Mouse (Mus musculus): Measurements from ENCODE around the gene Cphx3. TPM values are rescaled to one million over a fixed set of nuclear protein-coding genes. Genes with fewer than 3 reads are reported as not detected.
"Not testable (repeated sequence)": the region's sequence is repeated elsewhere in the genome, so short reads cannot be mapped to it uniquely, and the experiment has no call there.

The Cphx3 gene
- polyA plus RNA-seq, 1 experiment = not detected

DNA sequence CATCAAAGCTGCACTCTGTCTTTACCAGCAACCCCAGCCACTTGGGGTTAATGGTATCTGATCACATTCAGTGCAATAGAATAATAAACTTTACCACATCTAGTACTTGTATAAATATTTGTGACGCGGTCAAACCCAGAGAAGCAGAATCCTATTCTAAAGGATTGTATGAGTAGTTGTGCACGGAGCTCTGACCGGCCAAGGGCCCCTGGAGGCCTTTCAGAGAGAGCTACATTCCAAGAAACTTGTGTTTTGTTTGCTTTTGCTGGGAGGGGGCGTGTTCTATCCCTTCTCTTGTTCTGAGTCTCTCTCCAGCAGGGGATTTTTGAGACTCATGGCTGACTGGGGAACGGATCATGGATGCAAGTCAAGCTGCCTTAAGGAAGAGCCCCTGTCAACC is 92.9 kb downstream of the Cphx3 start:
- DNase-seq (ENCODE audit: low spot score) = not testable (repeated sequence)

DNA sequence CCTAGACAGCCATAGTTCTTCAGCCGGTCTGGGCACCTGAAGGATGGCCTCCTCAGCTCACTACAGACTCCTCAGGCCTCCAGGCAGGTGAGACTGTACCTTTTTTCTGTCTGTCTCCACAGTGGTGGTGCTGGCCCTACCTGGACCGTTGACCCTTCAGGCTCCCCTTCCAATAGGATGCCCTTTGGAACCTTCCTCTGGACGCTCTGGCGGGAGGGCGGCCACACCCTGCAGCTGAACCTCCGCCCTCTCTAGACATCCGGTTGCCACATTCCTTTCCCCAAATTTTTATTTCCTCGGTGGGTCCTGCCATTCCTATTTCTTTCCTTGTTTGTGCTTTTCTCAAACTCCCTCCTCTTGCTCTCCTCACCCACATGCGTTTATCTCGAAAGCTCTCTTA is 99.6 kb downstream of the Cphx3 start:
- not testable (repeated sequence) for DNase-seq (ENCODE audit: low spot score)

DNA sequence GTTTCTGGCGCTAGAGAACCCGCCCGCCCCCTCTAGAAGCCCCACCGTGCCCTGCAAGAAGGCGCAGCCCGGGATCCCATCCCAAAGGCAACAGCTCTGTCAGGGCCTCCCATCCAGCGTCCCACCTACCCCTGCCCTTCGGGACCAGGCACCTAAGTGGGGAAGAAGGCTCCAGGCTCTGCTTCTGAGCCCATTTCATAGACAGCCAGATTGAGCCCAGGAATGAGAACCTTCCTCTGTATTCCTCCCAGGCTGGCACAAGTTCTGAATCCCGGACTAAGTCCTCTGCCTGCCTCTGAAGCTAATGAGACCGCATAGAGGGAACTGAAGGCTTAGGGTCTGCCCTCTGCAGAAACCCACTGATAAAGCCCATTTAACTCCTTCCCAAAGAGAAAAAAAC is 100.3 kb downstream of the Cphx3 start, which contains the start of gene Plac9b:
Gene Plac9b (minus strand): TSS at position 101 of the 400 bp plus-strand sequence.
- not testable (repeated sequence) for DNase-seq (ENCODE audit: low spot score)

DNA sequence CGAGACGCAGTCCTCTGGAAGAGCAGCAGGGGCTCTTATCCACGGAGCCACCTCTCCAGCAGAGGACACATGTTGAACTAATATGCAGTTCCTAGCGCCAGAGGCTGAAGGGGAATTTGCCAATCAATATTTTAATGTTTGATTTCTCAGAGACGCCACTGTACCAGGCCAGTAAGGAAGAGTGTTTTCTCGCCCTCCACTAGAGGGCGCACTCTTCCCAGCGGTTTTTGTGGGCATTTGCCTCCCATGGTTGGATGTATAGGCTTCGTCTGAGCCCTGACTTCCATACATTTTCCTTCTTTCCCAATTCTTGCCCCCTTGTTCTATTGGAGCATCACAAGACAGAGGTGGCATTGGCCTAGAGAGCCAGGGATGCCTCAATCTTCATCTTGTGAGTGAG is 104.5 kb downstream of the Cphx3 start:
- DNase-seq (ENCODE audit: low spot score) = not testable (repeated sequence)

DNA sequence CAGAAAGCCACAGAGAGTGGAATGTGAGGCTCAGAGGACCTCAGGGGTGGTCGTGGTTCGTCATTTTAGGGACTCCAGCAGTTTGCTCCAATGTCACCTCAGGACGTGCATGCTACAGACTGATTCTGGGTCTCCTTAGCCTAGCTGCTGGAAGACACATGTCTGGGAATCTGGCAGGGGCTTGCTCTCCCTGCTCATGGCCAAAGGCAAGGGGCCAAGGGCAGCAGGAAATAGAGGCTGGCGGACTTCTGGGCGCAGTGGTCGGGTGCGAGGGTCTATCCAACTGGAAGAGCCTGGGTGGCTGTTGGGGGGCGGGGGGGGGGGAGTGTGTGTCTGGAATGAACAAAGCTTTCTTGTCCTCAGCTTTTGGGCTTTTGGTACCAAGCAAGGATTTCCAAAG is 106.3 kb downstream of the Cphx3 start:
- not testable (repeated sequence) for DNase-seq (ENCODE audit: low spot score)

DNA sequence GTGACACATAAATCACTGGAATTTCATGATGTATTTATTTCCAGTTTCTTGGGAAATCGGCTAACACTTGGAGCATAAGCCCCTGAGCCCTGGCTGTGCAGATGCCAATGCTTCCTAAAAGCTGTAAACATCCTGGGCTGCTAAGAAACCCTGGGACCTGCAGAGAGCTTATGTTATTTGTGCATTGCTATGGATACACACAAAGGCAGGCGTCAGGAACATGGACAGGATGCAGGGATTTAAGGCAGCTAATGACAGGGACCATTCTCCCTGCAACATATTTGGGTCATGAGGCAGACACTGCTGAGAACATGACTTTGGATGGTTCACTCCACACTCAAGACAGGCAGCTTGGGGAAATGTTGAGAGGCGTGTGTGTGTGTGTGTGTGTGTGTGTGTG is 115.8 kb downstream of the Cphx3 start:
- DNase-seq (ENCODE audit: low spot score) = not testable (repeated sequence)

DNA sequence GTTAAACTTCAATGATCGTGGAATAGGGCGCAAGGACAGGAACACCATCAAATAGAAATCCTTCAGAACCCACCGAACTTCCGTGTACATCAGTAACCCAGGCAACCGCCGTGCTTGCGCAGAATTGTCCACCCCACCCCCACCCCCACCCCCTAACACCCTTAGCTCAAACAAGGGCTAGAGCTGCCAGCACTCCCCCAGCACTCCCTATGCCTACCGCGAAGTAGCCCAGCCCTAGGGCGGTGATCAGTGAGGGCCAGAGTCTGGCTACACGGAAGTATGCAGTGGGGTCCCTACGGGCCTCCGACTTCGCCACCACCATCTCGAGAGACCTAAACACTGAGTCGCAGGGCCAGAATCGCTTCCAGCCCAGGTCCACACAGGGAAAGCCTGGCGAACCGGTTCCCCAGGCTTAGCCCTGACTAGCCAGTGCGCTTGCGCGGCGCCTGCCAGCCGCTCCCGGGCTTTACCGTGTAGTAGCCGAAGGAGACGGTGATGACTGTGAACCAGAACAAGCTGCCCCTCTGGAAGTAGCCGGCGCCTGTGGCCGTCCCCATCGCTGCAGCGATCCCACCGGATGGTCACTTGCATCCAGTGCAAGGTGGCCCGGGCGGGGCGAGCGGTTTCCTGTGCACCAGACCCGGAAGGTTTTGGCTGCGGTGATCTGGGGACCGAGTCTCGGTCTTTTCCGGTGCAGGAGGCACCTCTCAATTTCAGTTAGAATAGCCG is 124.3 kb downstream of the Cphx3 start:
- DNase-seq (ENCODE audit: low spot score) = not testable (repeated sequence)

DNA sequence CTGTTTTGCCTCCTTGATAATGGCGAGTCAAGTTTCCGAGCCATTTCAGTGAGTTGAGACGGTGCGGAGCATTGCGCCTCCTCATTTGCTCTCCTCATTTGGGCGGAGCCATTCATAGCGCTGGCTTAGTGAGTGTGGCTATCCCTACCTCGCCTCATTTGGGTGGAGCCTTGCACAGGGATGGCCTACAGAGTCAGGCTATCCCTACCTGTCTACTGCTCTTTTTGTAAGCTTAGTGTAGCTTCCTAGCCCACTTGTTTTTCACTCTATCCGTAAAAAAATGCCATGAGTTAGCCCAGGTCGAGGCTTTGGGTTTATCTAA is 124.8 kb downstream of the Cphx3 start, which contains the start of gene Tmem254b:
Gene Tmem254b (minus strand): TSS at position 116 of the 322 bp plus-strand sequence.
- not testable (repeated sequence) for DNase-seq (ENCODE audit: low spot score)

DNA sequence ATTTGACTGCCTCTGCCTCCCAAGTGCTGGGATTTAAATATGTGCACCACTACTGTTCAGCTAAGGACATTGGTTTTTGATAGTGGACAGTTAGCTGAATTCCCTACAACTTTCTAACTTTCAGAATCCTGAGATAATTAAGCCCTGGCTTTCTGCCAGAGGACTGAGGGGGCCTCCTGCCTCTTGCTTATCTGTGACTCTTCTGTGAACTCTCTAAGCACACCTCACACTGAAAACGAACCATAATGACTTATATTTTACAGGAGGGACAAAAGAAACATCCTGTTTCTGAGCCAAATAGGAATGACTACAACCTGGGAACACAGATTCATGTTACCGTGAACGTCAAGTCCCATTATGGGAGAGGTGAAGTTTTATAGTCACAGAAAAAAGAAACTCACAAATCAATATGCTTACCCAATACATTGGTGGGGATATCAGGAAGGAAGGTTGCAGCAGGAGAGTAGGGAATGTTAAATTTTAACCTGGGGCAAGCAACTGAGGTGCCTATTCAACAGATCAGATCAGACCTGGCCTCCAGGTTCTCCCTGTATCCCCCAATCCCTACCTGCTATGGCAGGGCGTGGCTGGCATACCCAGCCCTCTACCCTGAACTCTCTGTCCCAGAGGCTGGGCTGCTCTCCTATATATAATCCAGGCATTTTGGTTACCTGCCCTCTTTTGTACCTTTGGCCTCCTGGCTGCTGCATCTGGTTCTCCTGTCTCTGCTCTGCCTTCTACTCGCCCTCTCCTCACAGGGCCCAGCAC is 134.3 kb downstream of the Cphx3 start:
- not testable (repeated sequence) for DNase-seq (ENCODE audit: low spot score)

DNA sequence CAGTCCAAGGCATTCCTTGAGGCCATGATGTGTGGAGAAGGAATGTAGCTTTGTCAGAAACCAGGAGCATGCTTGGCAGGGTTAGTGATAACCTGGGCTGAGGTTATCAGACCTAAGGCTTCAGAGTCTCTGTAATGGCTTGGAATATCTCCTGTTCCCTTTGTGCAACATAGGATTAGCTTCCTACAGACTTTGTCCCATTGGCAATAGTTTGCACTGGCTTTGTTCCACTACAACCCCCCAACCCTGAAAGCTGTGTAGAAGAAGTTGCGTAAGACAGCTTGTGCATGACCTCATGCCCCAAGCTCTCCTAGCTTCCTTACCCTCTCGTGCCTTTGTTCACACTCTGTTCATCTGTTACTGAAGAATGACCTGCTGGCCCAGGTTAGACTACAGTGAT is 155.1 kb downstream of the Cphx3 start:
- not testable (repeated sequence) for DNase-seq (ENCODE audit: low spot score)

DNA sequence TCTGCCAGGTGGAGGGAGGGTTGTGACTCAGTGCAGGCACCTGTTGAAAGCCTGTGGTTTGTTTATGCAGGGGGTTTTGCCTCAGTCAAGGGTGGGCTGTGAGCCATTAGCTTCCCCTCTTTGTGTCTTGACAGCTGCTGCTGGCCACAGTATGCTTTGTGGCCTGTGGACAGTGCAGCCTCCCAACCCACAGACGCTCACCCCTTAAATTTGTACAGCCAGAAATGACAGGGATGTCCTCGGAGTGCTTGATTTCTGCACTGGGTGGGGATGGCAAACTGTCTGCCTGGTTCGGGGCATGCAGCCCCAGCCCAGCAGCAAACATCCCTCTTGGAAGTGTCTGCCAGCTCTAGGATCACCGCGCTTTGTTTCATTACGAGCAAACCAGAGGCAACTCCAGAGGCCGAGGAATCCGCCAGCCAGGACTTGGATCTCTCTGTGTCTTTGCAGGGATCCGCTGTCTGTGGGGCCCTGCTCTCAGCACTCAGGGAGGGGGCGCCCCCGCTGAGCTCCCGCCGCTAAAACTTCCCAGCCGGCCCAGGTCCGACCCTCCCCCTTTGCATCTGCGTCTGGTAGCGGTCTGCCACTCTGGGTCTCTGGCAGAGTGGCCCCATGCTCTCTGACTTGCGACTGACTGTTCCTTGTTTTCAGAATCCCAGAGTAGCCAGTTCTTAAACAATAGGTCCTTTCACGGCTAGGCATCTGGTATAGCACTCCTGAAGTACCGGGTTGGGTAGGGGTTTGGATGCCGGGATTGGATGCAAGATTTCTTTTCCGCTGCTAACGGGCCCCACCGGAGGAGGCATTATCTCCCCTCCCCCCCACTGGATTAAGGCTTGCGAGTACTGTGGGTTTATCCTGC is 175.9 kb downstream of the Cphx3 start, which contains the start of gene Duxbl3:
Gene Duxbl3 (plus strand): TSS at position 207 of the 862 bp plus-strand sequence.
- DNase-seq (ENCODE audit: low spot score) = not testable (repeated sequence)

DNA sequence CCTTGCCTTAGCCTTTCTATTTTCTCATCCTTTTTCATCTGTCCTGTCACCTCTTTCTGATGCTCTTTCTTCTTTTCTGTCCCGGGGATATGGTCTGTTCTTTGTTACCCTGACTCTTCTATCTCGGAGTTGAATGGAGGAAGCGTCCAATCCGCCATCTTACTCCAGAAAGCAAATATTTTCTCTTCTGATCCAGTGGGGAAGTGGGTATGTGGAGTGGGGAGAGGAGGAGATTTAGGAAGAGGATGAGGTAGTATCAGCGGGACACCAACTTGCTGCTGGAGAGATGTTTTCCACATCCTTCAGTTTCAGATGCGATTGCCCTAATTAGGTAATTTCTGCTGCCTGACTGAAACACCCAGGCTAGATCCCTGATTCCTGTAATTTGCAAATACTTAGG is 176.6 kb downstream of the Cphx3 start:
- not testable (repeated sequence) for DNase-seq (ENCODE audit: low spot score)

Other genes starting within 250 kb of the Cphx3 start
- gene Anxa11, start 240.1 kb upstream of the Cphx3 start, polyA plus RNA-seq (2012; rRNA removed) = 65.5 and 84.4 TPM in 2 replicates
- gene Plac9a, start 179.2 kb upstream of the Cphx3 start, polyA plus RNA-seq (2012; rRNA removed) = 6.9 and 8.5 TPM in 2 replicates
- gene Tmem254a, start 154.6 kb upstream of the Cphx3 start, polyA plus RNA-seq (2012; rRNA removed) = 3.4 and 5.7 TPM in 2 replicates
- gene Cphx1, start 144.0 kb upstream of the Cphx3 start, polyA plus RNA-seq (2012; rRNA removed) = not detected in 2 replicates
- 1.7 and 2.4 TPM in 2 replicates for gene Duxbl1, start 103.7 kb upstream of the Cphx3 start, polyA plus RNA-seq (2012; rRNA removed)
- gene Gm9780, start 39.6 kb upstream of the Cphx3 start, polyA plus RNA-seq (2012; rRNA removed) = 165 and 279 TPM in 2 replicates
- gene Tmem254c, start 14.9 kb upstream of the Cphx3 start, polyA plus RNA-seq (2012; rRNA removed) = 16.9 and 24.6 TPM in 2 replicates
- not detected in 2 replicates for gene Cphx2, start 781 bp upstream of the Cphx3 start, polyA plus RNA-seq (2012; rRNA removed)
- gene Duxbl2, start 36.1 kb downstream of the Cphx3 start, polyA plus RNA-seq (2012; rRNA removed) = 0.25 TPM in 1 of 2 replicates, not detected in the other
- gene Plac9b, start 100.2 kb downstream of the Cphx3 start, polyA plus RNA-seq (2012; rRNA removed) = 92.7 and 96.0 TPM in 2 replicates
- 31.2 and 32.9 TPM in 2 replicates for gene Tmem254b, start 124.7 kb downstream of the Cphx3 start, polyA plus RNA-seq (2012; rRNA removed)
- 1.4 and 1.7 TPM in 2 replicates for gene Duxbl3, start 175.7 kb downstream of the Cphx3 start, polyA plus RNA-seq (2012; rRNA removed)